Mouse (Mus musculus) liver, adult 2 months (tissue): ENCODE measurements around the gene Eva1c.

Experiments used
- CTCF ChIP-seq: fragments of 200-500 bp; IDR thresholded peaks from 2 replicates; pipeline ENCODE4 v1.5.1; 2011; ENCODE audit warnings: low read depth, low read length, control low read depth
- POLR2A ChIP-seq: fragments of 200-500 bp; IDR thresholded peaks from 2 replicates; pipeline ENCODE4 v1.6.1; 2011; ENCODE audit warnings: low read length, control low read depth; ENCODE audit not compliant: insufficient read depth; ENCODE audit errors: extremely low read depth

- TF ChIP-seq CTCF (no peak), POLR2A (no peak)
These were observed 25.3 kb downstream of the Eva1c start for GRCm38 (mm10) chr16:90851621-90852334.
